Mouse (Mus musculus): Measurements from ENCODE around the gene Cntnap4. TPM values are rescaled to one million over a fixed set of nuclear protein-coding genes. Genes with fewer than 3 reads are reported as not detected.

The Cntnap4 gene
- polyA plus RNA-seq, 1 experiment: 0.35 TPM

- Histone ChIP-seq H3K4me1 (ENCODE audit: control insufficient read depth, insufficient read depth, low read length) (no peaks in the 10 kb centered on the region), H3K27ac (ENCODE audit: control insufficient read depth, insufficient read depth, low read depth, low read length) (no peak overlapping the region), H3K4me3 (ENCODE audit: control insufficient read depth, low read depth, low read length) (no peak overlapping the region), H3K36me3 (ENCODE audit: control insufficient read depth, insufficient read depth, low read length) (no peaks in the 10 kb centered on the region), H3K27me3 (ENCODE audit: control insufficient read depth, insufficient read depth, low read length) (no peaks in the 10 kb centered on the region)
- no peak for TF ChIP-seq CTCF (IDR thresholded peaks at IDR 0.05; ENCODE audit: control insufficient read depth, insufficient read depth, insufficient replicate concordance, low read depth, low read length)
- TF ChIP-seq POLR2A (IDR thresholded peaks at IDR 0.05; ENCODE audit: control insufficient read depth, low read depth, low read length): no peak
These were observed 83.4 kb downstream of the Cntnap4 start for GRCm38 (mm10) chr8:112653276-112653675.

- TF ChIP-seq POLR2A (IDR thresholded peaks at IDR 0.05; ENCODE audit: control insufficient read depth, low read depth, low read length) (no peak), CTCF (IDR thresholded peaks at IDR 0.05; ENCODE audit: control insufficient read depth, insufficient read depth, insufficient replicate concordance, low read depth, low read length) (no peak)
- Histone ChIP-seq H3K27me3 (ENCODE audit: control insufficient read depth, insufficient read depth, low read length) (no peaks in the 10 kb centered on the region), H3K27ac (ENCODE audit: control insufficient read depth, insufficient read depth, low read depth, low read length) (no peak overlapping the region), H3K4me1 (ENCODE audit: control insufficient read depth, insufficient read depth, low read length) (no peaks in the 10 kb centered on the region), H3K36me3 (ENCODE audit: control insufficient read depth, insufficient read depth, low read length) (no peaks in the 10 kb centered on the region), H3K4me3 (ENCODE audit: control insufficient read depth, low read depth, low read length) (no peak overlapping the region)
These were observed 84.2 kb downstream of the Cntnap4 start for GRCm38 (mm10) chr8:112653994-112654393.

- no peaks in the 10 kb centered on the region for H3K36me3 ChIP-seq (ENCODE audit: control insufficient read depth, insufficient read depth, low read length)
- no peak overlapping the region for H3K27ac ChIP-seq (ENCODE audit: control insufficient read depth, insufficient read depth, low read depth, low read length)
- no peak overlapping the region for H3K4me3 ChIP-seq (ENCODE audit: control insufficient read depth, low read depth, low read length)
- H3K27me3 ChIP-seq (ENCODE audit: control insufficient read depth, insufficient read depth, low read length): no peaks in the 10 kb centered on the region
- no peak for TF ChIP-seq POLR2A (IDR thresholded peaks at IDR 0.05; ENCODE audit: control insufficient read depth, low read depth, low read length)
- H3K4me1 ChIP-seq (ENCODE audit: control insufficient read depth, insufficient read depth, low read length): no peaks in the 10 kb centered on the region
These were observed 94.2 kb downstream of the Cntnap4 start for GRCm38 (mm10) chr8:112664067-112664466.

GRCm38 (mm10) chr8:112674671-112675070 is 104.8 kb downstream of the Cntnap4 start:
- Histone ChIP-seq H3K4me3 (ENCODE audit: control insufficient read depth, low read depth, low read length) (no peak overlapping the region), H3K4me1 (ENCODE audit: control insufficient read depth, insufficient read depth, low read length) (no peaks in the 10 kb centered on the region), H3K36me3 (ENCODE audit: control insufficient read depth, insufficient read depth, low read length) (no peaks in the 10 kb centered on the region), H3K27me3 (ENCODE audit: control insufficient read depth, insufficient read depth, low read length) (no peaks in the 10 kb centered on the region), H3K27ac (ENCODE audit: control insufficient read depth, insufficient read depth, low read depth, low read length) (no peak overlapping the region)
- TF ChIP-seq POLR2A (IDR thresholded peaks at IDR 0.05; ENCODE audit: control insufficient read depth, low read depth, low read length) (no peak), CTCF (IDR thresholded peaks at IDR 0.05; ENCODE audit: control insufficient read depth, insufficient read depth, insufficient replicate concordance, low read depth, low read length) (no peak)

GRCm38 (mm10) chr8:112681757-112682156 is 111.9 kb downstream of the Cntnap4 start:
- no peaks in the 10 kb centered on the region for H3K27me3 ChIP-seq (ENCODE audit: control insufficient read depth, insufficient read depth, low read length)
- no peaks in the 10 kb centered on the region for H3K36me3 ChIP-seq (ENCODE audit: control insufficient read depth, insufficient read depth, low read length)
- no peak for TF ChIP-seq POLR2A (IDR thresholded peaks at IDR 0.05; ENCODE audit: control insufficient read depth, low read depth, low read length)
- no peak for TF ChIP-seq CTCF (IDR thresholded peaks at IDR 0.05; ENCODE audit: control insufficient read depth, insufficient read depth, insufficient replicate concordance, low read depth, low read length)
- H3K4me1 ChIP-seq (ENCODE audit: control insufficient read depth, insufficient read depth, low read length): no peaks in the 10 kb centered on the region
- H3K4me3 ChIP-seq (ENCODE audit: control insufficient read depth, low read depth, low read length): no peak overlapping the region
- H3K27ac ChIP-seq (ENCODE audit: control insufficient read depth, insufficient read depth, low read depth, low read length): no peak overlapping the region

- H3K4me3 ChIP-seq (ENCODE audit: control insufficient read depth, low read depth, low read length): no peak overlapping the region
- H3K36me3 ChIP-seq (ENCODE audit: control insufficient read depth, insufficient read depth, low read length): no peaks in the 10 kb centered on the region
- H3K27ac ChIP-seq (ENCODE audit: control insufficient read depth, insufficient read depth, low read depth, low read length): no peak overlapping the region
- TF ChIP-seq CTCF (IDR thresholded peaks at IDR 0.05; ENCODE audit: control insufficient read depth, insufficient read depth, insufficient replicate concordance, low read depth, low read length) (no peak), POLR2A (IDR thresholded peaks at IDR 0.05; ENCODE audit: control insufficient read depth, low read depth, low read length) (no peak)
- H3K27me3 ChIP-seq (ENCODE audit: control insufficient read depth, insufficient read depth, low read length): no peaks in the 10 kb centered on the region
- H3K4me1 ChIP-seq (ENCODE audit: control insufficient read depth, insufficient read depth, low read length): no peaks in the 10 kb centered on the region
These were observed 125.9 kb downstream of the Cntnap4 start for GRCm38 (mm10) chr8:112695708-112696107.

- Histone ChIP-seq H3K4me3 (ENCODE audit: control insufficient read depth, low read depth, low read length) (no peak overlapping the region), H3K4me1 (ENCODE audit: control insufficient read depth, insufficient read depth, low read length) (no peaks in the 10 kb centered on the region), H3K36me3 (ENCODE audit: control insufficient read depth, insufficient read depth, low read length) (no peaks in the 10 kb centered on the region), H3K27ac (ENCODE audit: control insufficient read depth, insufficient read depth, low read depth, low read length) (no peak overlapping the region), H3K27me3 (ENCODE audit: control insufficient read depth, insufficient read depth, low read length) (no peaks in the 10 kb centered on the region)
- TF ChIP-seq CTCF (IDR thresholded peaks at IDR 0.05; ENCODE audit: control insufficient read depth, insufficient read depth, insufficient replicate concordance, low read depth, low read length) (no peak), POLR2A (IDR thresholded peaks at IDR 0.05; ENCODE audit: control insufficient read depth, low read depth, low read length) (no peak)
These were observed 128.3 kb downstream of the Cntnap4 start for GRCm38 (mm10) chr8:112698141-112698540.

GRCm38 (mm10) chr8:112716982-112717381 is 147.1 kb downstream of the Cntnap4 start:
- no peaks in the 10 kb centered on the region for H3K36me3 ChIP-seq (ENCODE audit: control insufficient read depth, insufficient read depth, low read length)
- H3K4me3 ChIP-seq (ENCODE audit: control insufficient read depth, low read depth, low read length): no peak overlapping the region
- H3K4me1 ChIP-seq (ENCODE audit: control insufficient read depth, insufficient read depth, low read length): no peaks in the 10 kb centered on the region
- H3K27me3 ChIP-seq (ENCODE audit: control insufficient read depth, insufficient read depth, low read length): no peaks in the 10 kb centered on the region
- H3K27ac ChIP-seq (ENCODE audit: control insufficient read depth, insufficient read depth, low read depth, low read length): no peak overlapping the region
- no peak for TF ChIP-seq CTCF (IDR thresholded peaks at IDR 0.05; ENCODE audit: control insufficient read depth, insufficient read depth, insufficient replicate concordance, low read depth, low read length)

Data from testis, adult 2 months (tissue).